ENCODE assay signal across 8 mouse cellular contexts in genomic region chr1:138618012-138618354, GRCm38 (mm10). TPM values are rescaled to one million over a fixed set of nuclear protein-coding genes. Genes with fewer than 3 reads are reported as not detected.
A peak's percentile ranks its signal among the peaks of the same experiment; 100 is the strongest.
DNase-seq lines count a peak whose midpoint lies in the region; ATAC-seq lines count a peak whose summit lies in the region.

No protein-coding gene starts in this region.

- H3K4me1 ChIP-seq in intestine, embryonic 14.5 days (replicated peaks; ENCODE audit: control insufficient read depth, insufficient read depth, low read length): no peaks in the 10 kb centered on the region; the same call in 1 of the 2 replicates

- H3K27me3 ChIP-seq in intestine, embryonic 14.5 days (replicated peaks; ENCODE audit: control insufficient read depth, insufficient read depth, low read length): no peaks in the 10 kb centered on the region

- H3K9me3 ChIP-seq in intestine, embryonic 14.5 days (ENCODE audit: control insufficient read depth, low read length): no peaks in the 10 kb centered on the region

- peak; percentile 82 for DNase-seq in adrenal gland, adult 18-20 months (ENCODE audit: low spot score in 2 of 2)
- DNase-seq in embryo, embryonic 10.5 days (ENCODE audit: low spot score): peak; percentile 93
- peak; percentile 91 for DNase-seq in gastrocnemius, postnatal 14 days
- DNase-seq in intestine, embryonic 14.5 days (ENCODE audit: low spot score): peak; percentile 84
- DNase-seq in left cerebral cortex, postnatal 10 days (ENCODE audit: extremely low spot score in 1 of 2, low spot score in 2 of 2): peak; percentile 69 to 91
- peak; percentile 87 to 88 for DNase-seq in right cerebral cortex, postnatal 10 days (ENCODE audit: low spot score in 2 of 2)
- peak; percentile 91 for DNase-seq in urinary bladder, postnatal 14 days (ENCODE audit: low spot score)

- peak overlapping the region; percentile 81 for H3K4me3 ChIP-seq in intestine, embryonic 14.5 days (ENCODE audit: low read depth, low read length)

- H3K4me2 ChIP-seq in intestine, embryonic 14.5 days (ENCODE audit: low read length): peak overlapping the region; percentile 76

- peak overlapping the region; percentile 40 for H3K9ac ChIP-seq in intestine, embryonic 14.5 days (ENCODE audit: low read length)

- H3K27ac ChIP-seq in intestine, embryonic 14.5 days (ENCODE audit: low read depth): peak overlapping the region; percentile 57

- no peaks in the 10 kb centered on the region for H3K36me3 ChIP-seq in intestine, embryonic 14.5 days (ENCODE audit: control insufficient read depth, insufficient read depth, low read length)

- peak; percentile 84 for ATAC-seq in intestine, embryonic 14.5 days (replicated peaks; ENCODE audit: low FRiP score, low TSS enrichment, low read depth)
- ATAC-seq in megakaryocyte progenitor cell, adult 5-6 weeks (replicated peaks; ENCODE audit: poor library complexity): peak; percentile 75

- WGBS in intestine, embryonic 14.5 days: under 1% methylated on average over 11 of the region's 11 CpGs

- intact Hi-C loops in gastrocnemius, postnatal 14 days (cut with DNase I; ENCODE audit: low total_unique reads): no loop called here
- intact Hi-C loops in left cerebral cortex, postnatal 10 days (cut with DNase I): loop anchor here (10.0 kb wide), 1 partner anchor 113 kb away; no protein-coding TSS in a partner anchor

RNA-seq across cellular contexts. Expression of gene Nek7, which starts 2.0 kb away (rescaled TPM):
- 10 to 100 TPM; 43.8 to 52.3 TPM for total RNA-seq in adrenal gland, adult 18-20 months (2021)
- 10 to 100 TPM; 51.2 to 56.9 TPM for total RNA-seq in gastrocnemius, postnatal 14 days (2021)
- polyA plus RNA-seq in intestine, embryonic 14.5 days (2014; fragmentation: Nextera tagmentation; extraction: Ambion mirVana): 31.7 and 32.0 TPM in 2 replicates
- total RNA-seq in left cerebral cortex, postnatal 10 days (2021): 10 to 100 TPM; 19.0 to 20.4 TPM
- 30.2 and 34.6 TPM in 2 replicates for total RNA-seq in megakaryocyte progenitor cell, adult 5-6 weeks (2015)
- 25.8 and 26.6 TPM in 2 replicates for total RNA-seq in megakaryocyte progenitor cell, adult 5-6 weeks (2017)

Comparison
In these comparisons a context has a peak if more than half of its experiments do, and no peak if none do; other contexts are left out.
1. Peak in every context shown above with its lines: DNase-seq, ATAC-seq, H3K4me3 ChIP-seq and H3K27ac ChIP-seq.